Mouse (Mus musculus) hindbrain, embryonic 16.5 days (tissue): Measurements from ENCODE around the gene Dnah12. TPM values are rescaled to one million over a fixed set of nuclear protein-coding genes. Genes with fewer than 3 reads are reported as not detected.
"Not testable (repeated sequence)": the region's sequence is repeated elsewhere in the genome, so short reads cannot be mapped to it uniquely, and the experiment has no call there.

Source experiments
- ATAC-seq: fragments of 200-750 bp; cut with Nextera tagmentation; 2 replicates; pipeline ENCODE4 v1.8.0; 2017; ENCODE audit warnings: moderate TSS enrichment, moderate library complexity
- H3K27ac ChIP-seq: fragments of 300-500 bp; sonication (generic); 2 replicates; pipeline ENCODE4 v1.5.1; 2014; ENCODE audit warnings: low read depth, mild to moderate bottlenecking, control low read depth, low read length, moderate library complexity
- H3K27me3 ChIP-seq: fragments of 300-500 bp; sonication (generic); replicated peaks from 2 replicates; pipeline ENCODE4 v1.6.1; 2014; ENCODE audit warnings: low read length; ENCODE audit not compliant: control insufficient read depth, insufficient read depth
- H3K36me3 ChIP-seq: fragments of 300-500 bp; sonication (generic); 2 replicates; pipeline ENCODE4 v1.6.1; 2014; ENCODE audit warnings: mild to moderate bottlenecking, low read length, moderate library complexity, mixed read lengths; ENCODE audit not compliant: control insufficient read depth, insufficient read depth
- H3K4me1 ChIP-seq: fragments of 300-500 bp; sonication (generic); 2 replicates; pipeline ENCODE4 v1.6.1; 2014; ENCODE audit warnings: low read depth, low read length; ENCODE audit not compliant: control insufficient read depth, insufficient read depth
- H3K4me2 ChIP-seq: fragments of 300-500 bp; sonication (generic); 2 replicates; pipeline ENCODE4 v1.6.1; 2014; ENCODE audit warnings: mild to moderate bottlenecking, low read length, control low read depth, moderate library complexity
- H3K4me3 ChIP-seq: fragments of 300-500 bp; sonication (generic); 2 replicates; pipeline ENCODE4 v1.5.1; 2014; ENCODE audit warnings: mild to moderate bottlenecking, low read length, control low read depth, moderate library complexity
- H3K9ac ChIP-seq: fragments of 300-500 bp; sonication (generic); 2 replicates; pipeline ENCODE4 v1.6.1; 2014; ENCODE audit warnings: low read depth, mild to moderate bottlenecking, control low read depth, low read length, moderate library complexity
- H3K9me3 ChIP-seq: fragments of 300-500 bp; sonication (generic); 2 replicates; pipeline ENCODE4 v1.6.1; 2014; ENCODE audit warnings: mild to moderate bottlenecking, low read length, moderate library complexity; ENCODE audit not compliant: control insufficient read depth
- WGBS: fragments of 180-500 bp; shearing (Covaris S2); extraction: QIAGEN DNeasy Blood & Tissue Kit; methylation state at CpG from one replicate; pipeline ENCODE4 v1.1.7; 2014; 5-methylcytosine and 5-hydroxymethylcytosine counted together
- polyA plus RNA-seq: library from polyadenylated mRNA; unstranded; fragments of >200 nt; fragmentation: Nextera tagmentation; extraction: Ambion mirVana; gene quantifications from 2 replicates; pipeline ENCODE4 v1.2.1, GENCODE M21; 2015

Gene Dnah12
- polyA plus RNA-seq, 1 experiment from 2014 or later: 0.06 TPM

DNA sequence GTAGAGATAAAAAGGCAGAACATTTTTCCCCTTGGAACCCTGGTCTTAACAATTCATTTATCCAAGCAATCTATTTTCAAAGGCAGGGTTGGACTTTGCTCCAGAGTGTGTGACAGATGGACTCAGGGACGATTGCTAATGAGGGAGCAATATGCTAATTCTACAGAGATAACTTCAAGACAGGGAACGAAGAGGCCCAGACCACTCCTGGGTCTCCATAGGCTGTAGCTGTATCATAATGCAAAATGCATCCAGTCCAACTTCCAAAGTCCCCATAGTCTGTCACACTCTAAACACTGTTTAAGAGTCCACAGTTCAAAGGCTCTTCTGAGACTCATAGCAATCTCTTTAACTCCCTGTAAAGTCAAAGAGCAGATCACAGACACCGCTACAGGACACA, 194.2 kb downstream of the Dnah12 start:
- Histone ChIP-seq H3K4me1 (no peaks in the 10 kb centered on the region), H3K4me3 (no peak overlapping the region), H3K27ac (no peak overlapping the region), H3K9ac (no peak overlapping the region), H3K4me2 (no peak overlapping the region), H3K9me3 (no peaks in the 10 kb centered on the region), H3K27me3 (no peaks in the 10 kb centered on the region), H3K36me3 (no peaks in the 10 kb centered on the region)
- WGBS: 50% methylated on average over 3 of the region's 3 CpGs
- no peak for ATAC-seq

- Histone ChIP-seq H3K27me3 (no peaks in the 10 kb centered on the region), H3K27ac (no peak overlapping the region), H3K4me2 (no peak overlapping the region), H3K4me3 (no peak overlapping the region), H3K36me3 (no peaks in the 10 kb centered on the region), H3K9ac (no peak overlapping the region), H3K4me1 (no peaks in the 10 kb centered on the region), H3K9me3 (no peaks in the 10 kb centered on the region)
- 92% methylated on average over 3 of the region's 3 CpGs for WGBS
- no peak for ATAC-seq
Observed at GRCm38 (mm10) chr14:26890777-26891176, 197.7 kb downstream of the Dnah12 start.

GRCm38 (mm10) chr14:26894392-26894791, 201.3 kb downstream of the Dnah12 start, which contains the start of gene Asb14:
TSS of gene Asb14 (plus strand) at chr14:26894557.
- no peak within 1 kb of the TSS for H3K4me3 ChIP-seq
- H3K4me2 ChIP-seq: no peak within 1 kb of the TSS
- ATAC-seq: no peak
- WGBS: 92% methylated on average over 4 of the region's 4 CpGs
- H3K9ac ChIP-seq: no peak within 1 kb of the TSS
- no peaks in the 10 kb centered on the region for H3K9me3 ChIP-seq
- H3K36me3 ChIP-seq: no peaks in the 10 kb centered on the region
- no peak within 1 kb of the TSS for H3K27ac ChIP-seq
- no peaks in the 10 kb centered on the region for H3K27me3 ChIP-seq
- H3K4me1 ChIP-seq: no peaks in the 10 kb centered on the region

DNA sequence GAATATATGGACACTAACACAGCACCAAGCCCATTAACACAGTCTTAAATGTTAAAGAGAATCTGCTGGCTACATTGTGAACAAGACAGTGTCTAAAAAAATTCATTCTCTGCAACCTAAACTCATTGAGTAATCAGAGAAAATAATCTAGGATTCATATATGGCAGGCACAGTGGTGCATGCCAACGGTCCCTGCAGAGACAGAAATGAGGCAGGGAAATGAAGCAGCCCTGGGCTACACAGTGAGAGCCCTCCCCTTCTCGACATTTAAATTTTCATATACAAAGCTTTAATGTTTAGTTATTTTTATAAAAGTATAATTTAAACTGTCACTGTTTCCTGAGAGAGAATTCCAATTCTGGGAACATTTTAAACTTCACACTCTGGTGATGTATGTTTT, 206.4 kb downstream of the Dnah12 start:
- ATAC-seq: no peak
- Histone ChIP-seq H3K4me2 (no peak overlapping the region), H3K36me3 (no peaks in the 10 kb centered on the region), H3K4me3 (no peak overlapping the region), H3K9me3 (no peaks in the 10 kb centered on the region), H3K27me3 (no peaks in the 10 kb centered on the region), H3K27ac (no peak overlapping the region), H3K9ac (no peak overlapping the region), H3K4me1 (no peaks in the 10 kb centered on the region)
- WGBS: 85% methylated on average over 2 of the region's 2 CpGs

DNA sequence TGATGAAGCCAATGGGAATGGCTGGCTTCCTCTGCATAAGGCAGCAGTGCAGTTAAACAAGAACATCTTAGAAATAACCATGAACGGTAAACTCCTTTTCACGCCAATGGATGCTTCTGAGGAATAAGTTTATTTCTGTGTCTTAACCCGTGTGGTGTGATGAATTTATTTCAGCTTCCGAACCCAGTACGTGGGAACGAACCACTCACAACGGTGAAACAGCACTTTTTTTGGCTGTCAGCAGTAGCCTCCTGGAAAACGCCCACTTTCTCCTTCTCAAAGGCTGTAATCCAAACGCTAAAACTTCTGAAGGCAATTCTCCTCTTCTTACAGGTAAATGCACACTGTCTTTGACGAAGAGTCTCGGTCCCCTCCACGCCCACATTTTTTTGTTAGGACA, 207.8 kb downstream of the Dnah12 start:
- ATAC-seq: no peak
- H3K36me3 ChIP-seq: no peaks in the 10 kb centered on the region
- H3K9me3 ChIP-seq: no peaks in the 10 kb centered on the region
- no peaks in the 10 kb centered on the region for H3K27me3 ChIP-seq
- WGBS: 89% methylated on average over 12 of the region's 12 CpGs
- H3K4me1 ChIP-seq: no peaks in the 10 kb centered on the region
- H3K4me3 ChIP-seq: no peak overlapping the region
- no peak overlapping the region for H3K27ac ChIP-seq
- no peak overlapping the region for H3K4me2 ChIP-seq
- H3K9ac ChIP-seq: no peak overlapping the region

- 92% methylated on average over 4 of the region's 4 CpGs for WGBS
- Histone ChIP-seq H3K27me3 (no peaks in the 10 kb centered on the region), H3K4me1 (no peaks in the 10 kb centered on the region), H3K4me3 (no peak overlapping the region), H3K36me3 (no peaks in the 10 kb centered on the region), H3K9me3 (no peaks in the 10 kb centered on the region), H3K4me2 (no peak overlapping the region), H3K9ac (no peak overlapping the region), H3K27ac (no peak overlapping the region)
- ATAC-seq: no peak
Observed at GRCm38 (mm10) chr14:26907401-26907800, 214.3 kb downstream of the Dnah12 start.

DNA sequence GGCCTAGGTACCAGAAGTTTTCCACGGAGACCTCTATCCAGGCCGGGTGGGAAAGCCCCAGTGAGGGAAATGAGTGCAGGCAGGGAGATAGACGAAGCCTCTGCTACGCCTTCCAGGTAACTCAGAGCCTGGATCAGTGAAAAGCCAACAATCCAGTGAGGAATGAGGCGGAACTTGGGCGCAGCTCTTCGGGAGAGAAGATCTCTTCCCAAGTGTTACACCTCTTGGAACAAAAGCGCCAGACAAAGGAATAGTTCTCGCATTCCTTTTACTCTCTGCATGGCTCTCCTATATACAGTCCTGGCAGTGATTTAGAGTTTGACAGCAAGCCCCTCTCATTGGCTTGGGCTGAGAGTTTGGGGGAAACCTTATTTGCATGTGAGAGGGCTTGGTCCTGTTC, 217.4 kb downstream of the Dnah12 start:
- H3K4me2 ChIP-seq, H3K4me3 ChIP-seq, H3K4me1 ChIP-seq, H3K9me3 ChIP-seq, H3K9ac ChIP-seq, H3K36me3 ChIP-seq, ATAC-seq, H3K27ac ChIP-seq, H3K27me3 ChIP-seq: not testable (repeated sequence)
- WGBS: 42% methylated on average over 9 of the region's 9 CpGs

GRCm38 (mm10) chr14:26911201-26911600, 218.1 kb downstream of the Dnah12 start:
- H3K9me3 ChIP-seq: no peaks in the 10 kb centered on the region
- H3K9ac ChIP-seq: no peak overlapping the region
- H3K4me1 ChIP-seq: no peaks in the 10 kb centered on the region
- no peaks in the 10 kb centered on the region for H3K36me3 ChIP-seq
- no peak for ATAC-seq
- no peak overlapping the region for H3K4me3 ChIP-seq
- 74% methylated on average over 6 of the region's 6 CpGs for WGBS
- no peaks in the 10 kb centered on the region for H3K27me3 ChIP-seq
- no peak overlapping the region for H3K27ac ChIP-seq
- no peak overlapping the region for H3K4me2 ChIP-seq

- H3K9me3 ChIP-seq: no peaks in the 10 kb centered on the region
- H3K27ac ChIP-seq: no peak overlapping the region
- whole genome bisulfite sequencing: 92% methylated on average over 13 of the region's 13 CpGs
- H3K4me1 ChIP-seq: no peaks in the 10 kb centered on the region
- H3K36me3 ChIP-seq: no peaks in the 10 kb centered on the region
- no peak for ATAC-seq
- H3K9ac ChIP-seq: no peak overlapping the region
- no peaks in the 10 kb centered on the region for H3K27me3 ChIP-seq
- no peak overlapping the region for H3K4me3 ChIP-seq
- H3K4me2 ChIP-seq: no peak overlapping the region
Observed at GRCm38 (mm10) chr14:26911826-26912225, 218.8 kb downstream of the Dnah12 start.

DNA sequence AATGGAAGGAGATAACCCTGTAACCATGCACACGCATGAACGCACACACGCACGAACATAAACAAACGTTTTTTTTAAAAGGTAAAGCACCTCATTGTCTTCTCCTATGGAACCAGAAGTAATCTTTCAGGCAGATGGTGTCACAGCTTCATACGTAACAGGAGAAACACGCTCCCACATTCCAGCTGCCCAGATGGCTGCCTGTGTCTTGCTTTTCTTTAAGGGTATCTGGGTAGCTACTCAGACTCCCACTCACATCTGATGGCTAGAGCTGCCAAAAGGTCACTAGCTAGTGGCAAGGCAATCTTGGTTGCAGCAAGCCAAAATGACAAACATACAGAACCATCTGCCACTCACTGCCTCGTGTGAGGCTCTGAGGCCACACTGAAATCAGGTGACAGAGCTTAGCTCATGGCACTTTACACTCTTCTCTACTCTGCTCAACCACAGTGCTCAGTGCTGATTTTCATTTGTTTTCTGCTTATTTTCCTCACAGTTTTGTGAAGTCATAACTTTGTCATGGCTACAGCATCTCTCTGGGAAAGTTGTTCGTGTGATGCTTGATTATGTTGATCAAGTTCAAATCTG, 220.7 kb downstream of the Dnah12 start:
- no peak overlapping the region for H3K4me3 ChIP-seq
- whole genome bisulfite sequencing: 59% methylated on average over 9 of the region's 9 CpGs
- H3K9ac ChIP-seq: no peak overlapping the region
- H3K36me3 ChIP-seq: 0 out of 2 replicates have a peak, but pooled peaks cover 2% of the 10 kb centered on the region
- ATAC-seq: no peak
- H3K4me1 ChIP-seq: no peaks in the 10 kb centered on the region
- no peaks in the 10 kb centered on the region for H3K27me3 ChIP-seq
- no peak overlapping the region for H3K4me2 ChIP-seq
- H3K27ac ChIP-seq: no peak overlapping the region
- H3K9me3 ChIP-seq: no peaks in the 10 kb centered on the region
